Mouse (Mus musculus) ES-E14 (cell line): ENCODE results near the gene Rnf185.

Experiments used
- CHD2 ChIP-seq: IDR thresholded peaks from 2 replicates; pipeline ENCODE4 v1.6.1; 2014; ENCODE audit warnings: mild to moderate bottlenecking, low read depth, low read length, inconsistent platforms
- MAFK ChIP-seq: IDR thresholded peaks from 2 replicates; pipeline ENCODE4 v1.6.1; 2014; ENCODE audit warnings: mild to moderate bottlenecking, low read depth, low read length, inconsistent platforms; ENCODE audit not compliant: insufficient read depth
- ZC3H11A ChIP-seq: IDR thresholded peaks from 2 replicates; pipeline ENCODE4 v1.6.1; 2012; ENCODE audit warnings: low read depth, mild to moderate bottlenecking, inconsistent platforms, low read length, borderline replicate concordance
- ZNF384 ChIP-seq: IDR thresholded peaks from 2 replicates; pipeline ENCODE4 v1.6.1; 2012; ENCODE audit warnings: low read depth, low read length, inconsistent platforms

DNA sequence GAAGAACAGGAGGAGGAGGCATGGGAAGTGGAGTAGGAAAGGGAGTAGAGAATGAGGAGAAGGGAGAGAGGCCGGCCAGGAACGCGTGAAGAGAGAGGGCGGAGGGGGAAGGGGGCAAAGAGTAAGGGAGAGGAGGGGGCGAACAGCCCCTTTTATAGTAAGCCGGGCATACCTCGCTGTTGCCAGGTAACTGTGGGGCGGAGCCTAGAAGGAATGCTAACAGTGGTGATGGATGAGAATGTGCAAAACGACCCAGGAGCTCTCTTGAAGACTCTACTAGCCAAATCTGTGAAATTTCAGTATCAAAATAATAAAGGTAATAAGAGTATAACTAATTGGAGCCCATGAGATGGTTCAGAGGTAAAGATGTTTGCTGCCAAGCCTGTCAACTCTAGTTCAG, 606 bp upstream of the Rnf185 start:
- no peak for TF ChIP-seq MAFK
- TF ChIP-seq CHD2, result no peak
- TF ChIP-seq ZC3H11A, result no peak
- no peak for TF ChIP-seq ZNF384
